Mouse (Mus musculus) E14TG2a.4 (cell line): Measurements from ENCODE around the gene Specc1l.
A peak's percentile ranks its signal among the peaks of the same experiment; 100 is the strongest.

Experiments used
- H3K27me3 ChIP-seq: 2 replicates; pipeline ENCODE4 v1.6.1; 2014; ENCODE audit warnings: low read length, control low read depth; ENCODE audit not compliant: insufficient read depth
- H3K36me3 ChIP-seq: 2 replicates; pipeline ENCODE4 v1.6.1; 2014; ENCODE audit warnings: low read length, control low read depth; ENCODE audit not compliant: insufficient read depth
- H3K4me1 ChIP-seq: replicated peaks from 2 replicates; pipeline ENCODE4 v1.6.1; 2014; ENCODE audit warnings: low read depth, low read length, control low read depth
- H3K4me3 ChIP-seq: replicated peaks from 2 replicates; pipeline ENCODE4 v1.5.1; 2014; ENCODE audit warnings: mild to moderate bottlenecking, low read length
- H3K9me3 ChIP-seq: 2 replicates; pipeline ENCODE4 v1.6.1; 2014; ENCODE audit warnings: low read length, control low read depth
- CTCF ChIP-seq: conservative IDR thresholded peaks from 2 replicates; pipeline ENCODE4 v1.5.1; 2014; ENCODE audit warnings: low read length
- NANOG ChIP-seq: IDR thresholded peaks from 2 replicates; pipeline ENCODE4 v1.6.1; 2014; ENCODE audit warnings: borderline replicate concordance, low read length, mixed read lengths
- POU5F1 ChIP-seq: IDR thresholded peaks from 2 replicates; pipeline ENCODE4 v1.6.1; 2014; ENCODE audit warnings: low read length, borderline replicate concordance

Gene Specc1l

DNA sequence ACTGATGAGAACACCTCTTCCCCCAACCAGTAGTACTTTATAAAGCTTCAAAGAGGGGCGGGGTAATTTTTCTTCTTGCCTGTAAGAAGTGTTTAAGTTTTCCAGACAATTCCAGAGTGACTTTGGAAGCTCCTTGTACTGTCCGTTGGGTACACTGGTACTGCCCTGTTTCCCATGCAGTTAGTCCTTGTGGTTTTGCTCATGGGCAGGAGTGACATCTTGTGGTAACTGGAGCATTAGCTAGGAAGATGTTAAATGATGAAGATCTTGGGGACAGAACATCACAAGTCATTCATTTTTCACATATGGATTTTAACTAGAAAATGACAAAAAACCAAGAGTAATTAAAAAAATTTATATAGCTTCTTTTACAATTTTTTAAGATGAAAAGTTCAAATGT, 39.1 kb downstream of the Specc1l start:
- Histone ChIP-seq H3K27me3 (no peaks in the 10 kb centered on the region), H3K9me3 (no peaks in the 10 kb centered on the region), H3K4me1 (peaks cover 10% of the 10 kb centered on the region), H3K4me3 (no peak overlapping the region), H3K36me3 (peaks cover 61% of the 10 kb centered on the region)
- TF ChIP-seq CTCF: no peak
- no peak for TF ChIP-seq NANOG
- TF ChIP-seq POU5F1: no peak

DNA sequence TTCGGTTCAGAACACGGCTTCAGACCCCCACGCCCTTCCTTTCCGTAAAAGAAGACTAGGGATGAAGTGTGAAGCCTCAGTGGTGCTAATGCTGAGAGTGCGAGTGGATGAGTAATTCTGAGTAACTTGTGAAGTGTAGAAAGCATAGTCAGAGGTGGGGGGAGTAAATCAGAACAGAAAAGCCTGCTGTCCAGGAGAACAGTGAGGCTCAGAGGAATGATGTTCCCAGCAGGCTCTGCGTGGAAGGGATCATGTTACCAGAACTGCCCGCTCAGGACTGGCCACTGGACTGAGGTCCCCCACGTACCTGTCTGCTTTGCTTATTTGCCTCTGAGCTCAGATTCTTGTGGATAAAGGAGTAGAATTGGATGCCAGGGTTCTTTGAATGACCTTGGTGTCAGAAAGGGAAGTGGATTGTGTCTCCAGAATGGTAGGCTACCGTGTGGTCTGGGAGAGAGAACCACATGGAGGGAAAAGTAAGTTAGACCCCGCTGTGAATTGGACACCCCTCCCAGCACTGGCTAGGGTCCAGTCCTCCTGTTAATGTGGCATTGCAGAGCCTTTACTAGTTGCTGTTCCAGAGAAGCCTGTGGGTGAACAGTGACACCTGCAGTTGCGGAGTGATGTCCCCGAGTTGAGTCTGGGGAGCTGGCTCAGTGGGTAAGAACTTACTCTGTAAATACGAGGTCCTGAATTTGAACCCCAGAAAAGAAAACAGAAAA, 40.6 kb downstream of the Specc1l start:
- Histone ChIP-seq H3K36me3 (peaks cover 57% of the 10 kb centered on the region), H3K9me3 (no peaks in the 10 kb centered on the region), H3K4me3 (no peak overlapping the region), H3K27me3 (no peaks in the 10 kb centered on the region), H3K4me1 (peaks cover 10% of the 10 kb centered on the region)
- no peak for TF ChIP-seq POU5F1
- TF ChIP-seq NANOG: no peak

DNA sequence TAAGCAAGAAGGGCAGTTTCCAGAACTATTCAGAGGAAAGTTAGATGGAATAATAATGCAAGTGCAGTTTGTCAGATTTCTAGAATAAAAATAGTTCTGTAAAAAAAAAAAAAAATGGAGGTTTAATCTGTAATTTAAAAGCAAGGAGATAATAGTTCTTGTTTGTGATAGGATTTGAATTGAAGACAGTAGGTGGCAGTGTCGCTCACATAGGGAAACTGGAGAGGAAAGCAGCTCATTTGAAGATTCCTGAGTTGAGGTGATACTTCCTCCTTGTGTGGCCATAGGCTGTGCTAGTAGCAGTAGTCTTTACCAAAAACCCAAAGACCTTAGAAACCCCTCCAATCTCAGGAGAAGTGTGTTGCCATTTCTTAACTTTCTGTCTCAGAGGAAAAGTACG, 43.2 kb downstream of the Specc1l start:
- peaks cover 32% of the 10 kb centered on the region for H3K4me1 ChIP-seq
- no peaks in the 10 kb centered on the region for H3K27me3 ChIP-seq
- H3K9me3 ChIP-seq: no peaks in the 10 kb centered on the region
- TF ChIP-seq CTCF (peak; percentile 28), POU5F1 (no peak)
- H3K4me3 ChIP-seq: no peak overlapping the region
- H3K36me3 ChIP-seq: peaks cover 49% of the 10 kb centered on the region

DNA sequence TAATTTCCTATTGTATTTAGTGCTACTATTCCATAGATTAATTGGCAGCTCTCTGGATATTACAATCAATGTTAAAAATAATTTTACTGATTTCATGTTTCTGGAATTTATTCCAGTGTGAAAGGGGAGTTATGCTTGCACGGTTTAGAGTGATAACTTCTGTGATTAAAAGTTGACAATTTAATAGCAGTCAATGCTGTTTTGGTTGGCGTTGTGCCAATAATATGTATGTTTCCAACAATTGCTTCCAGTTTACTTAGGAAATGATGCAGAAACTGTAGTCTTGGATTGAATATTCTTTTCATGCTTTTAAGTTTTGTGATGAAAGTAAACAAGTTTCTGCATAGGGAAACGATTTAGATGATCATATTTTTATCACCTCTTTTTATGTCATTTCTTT, 45.5 kb downstream of the Specc1l start:
- peaks cover 42% of the 10 kb centered on the region for H3K4me1 ChIP-seq
- no peaks in the 10 kb centered on the region for H3K9me3 ChIP-seq
- no peaks in the 10 kb centered on the region for H3K27me3 ChIP-seq
- TF ChIP-seq CTCF (no peak), NANOG (no peak), POU5F1 (no peak)
- peaks cover 60% of the 10 kb centered on the region for H3K36me3 ChIP-seq
- H3K4me3 ChIP-seq: no peak overlapping the region

DNA sequence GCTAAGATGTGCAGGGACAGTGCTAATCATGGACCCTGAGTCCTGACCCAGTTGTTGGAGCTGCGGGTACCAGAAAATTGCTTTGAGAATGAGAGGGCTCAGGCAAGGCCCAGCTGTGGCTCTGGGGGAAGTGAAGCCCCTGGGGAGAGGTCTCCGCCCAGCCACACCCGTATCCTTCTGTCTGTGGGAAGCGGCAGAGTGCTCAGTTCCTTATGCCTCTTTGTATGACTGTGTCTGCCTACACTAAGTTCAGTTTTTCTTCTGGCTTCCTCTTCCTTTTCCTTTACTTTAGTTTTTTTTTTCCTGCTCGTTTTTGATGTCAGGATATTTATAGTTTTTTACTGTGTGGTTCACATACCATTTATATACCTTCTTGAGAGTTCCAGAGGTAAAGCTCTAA, 46.4 kb downstream of the Specc1l start:
- Histone ChIP-seq H3K4me1 (peaks cover 38% of the 10 kb centered on the region), H3K27me3 (no peaks in the 10 kb centered on the region), H3K36me3 (peaks cover 63% of the 10 kb centered on the region), H3K9me3 (no peaks in the 10 kb centered on the region), H3K4me3 (no peak overlapping the region)
- TF ChIP-seq CTCF (no peak), NANOG (no peak), POU5F1 (no peak)

DNA sequence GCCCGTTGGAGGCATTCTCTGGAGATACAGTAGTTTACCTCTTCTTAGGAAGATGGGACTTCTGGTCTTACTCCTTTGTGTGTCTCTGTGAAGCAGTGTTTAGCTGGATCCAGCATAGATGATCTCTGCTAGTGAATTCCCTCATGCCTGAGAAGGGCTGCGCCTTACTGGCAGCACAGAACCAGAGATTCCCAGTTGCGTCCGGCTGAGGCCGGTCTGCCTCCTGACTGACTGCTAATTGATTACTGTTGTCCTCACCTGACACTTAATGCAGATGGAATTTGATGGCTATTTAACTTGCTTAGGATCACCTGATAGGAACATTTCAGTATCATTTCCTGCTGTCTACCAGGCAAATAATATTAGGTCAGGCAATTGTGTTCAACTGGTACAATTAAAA, 49.4 kb downstream of the Specc1l start:
- Histone ChIP-seq H3K9me3 (no peaks in the 10 kb centered on the region), H3K4me3 (no peak overlapping the region), H3K27me3 (no peaks in the 10 kb centered on the region), H3K4me1 (peaks cover 38% of the 10 kb centered on the region), H3K36me3 (peaks cover 79% of the 10 kb centered on the region)
- TF ChIP-seq CTCF: no peak
- TF ChIP-seq NANOG: peak; percentile 72; the same call in 1 of the 2 replicates
- TF ChIP-seq POU5F1: no peak

DNA sequence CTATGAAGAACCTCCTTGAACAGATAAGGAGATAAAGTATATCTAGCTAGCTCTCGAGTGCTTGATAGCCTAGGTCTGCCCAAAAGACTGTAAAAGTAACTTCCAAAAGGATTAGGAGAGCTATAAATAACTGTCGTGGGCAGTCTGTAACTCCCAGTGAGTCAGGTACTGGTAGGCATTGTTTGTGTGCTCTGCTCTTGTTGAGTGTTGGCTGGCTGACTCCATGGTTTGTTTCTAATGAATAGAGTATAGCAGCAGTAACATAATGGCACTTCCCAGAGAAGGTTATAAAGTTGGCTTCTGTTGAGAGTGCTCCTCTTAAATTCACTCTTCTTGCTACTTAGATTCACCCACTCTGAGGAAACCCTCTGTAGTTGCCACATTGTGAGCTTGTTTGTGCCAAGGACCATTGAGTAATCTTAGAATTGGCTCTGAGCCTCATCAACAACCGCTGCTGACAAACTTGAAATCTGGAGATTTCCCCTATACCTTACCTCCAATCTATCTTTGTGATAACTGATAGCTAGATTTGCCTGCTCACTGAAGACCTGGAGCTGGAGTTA, 53.2 kb downstream of the Specc1l start:
- Histone ChIP-seq H3K4me3 (no peak overlapping the region), H3K9me3 (no peaks in the 10 kb centered on the region), H3K27me3 (no peaks in the 10 kb centered on the region), H3K36me3 (peaks cover 87% of the 10 kb centered on the region), H3K4me1 (peaks cover 16% of the 10 kb centered on the region)
- no peak for TF ChIP-seq POU5F1
- TF ChIP-seq NANOG: no peak
- TF ChIP-seq CTCF: no peak

DNA sequence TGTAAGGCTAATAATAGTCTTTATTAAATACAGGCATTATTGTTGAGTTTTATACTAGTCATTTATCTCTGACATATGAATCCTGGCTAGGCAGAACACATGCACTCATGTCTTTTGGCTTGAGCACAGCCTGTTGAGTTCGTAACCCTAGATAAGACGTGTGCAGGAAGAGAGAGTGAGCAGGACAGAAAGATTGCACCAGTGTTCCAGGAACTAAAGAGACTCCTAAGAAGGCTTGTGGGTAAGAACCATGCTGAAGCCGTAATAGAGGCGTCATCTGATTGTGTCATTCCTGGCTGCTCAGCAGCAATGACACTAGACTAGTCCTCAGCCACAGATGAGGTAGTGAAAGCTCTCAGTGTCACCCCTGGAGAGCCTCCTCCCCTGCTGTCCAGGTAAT, 61.1 kb downstream of the Specc1l start:
- Histone ChIP-seq H3K27me3 (no peaks in the 10 kb centered on the region), H3K36me3 (peaks cover 68% of the 10 kb centered on the region), H3K9me3 (no peaks in the 10 kb centered on the region), H3K4me3 (no peak overlapping the region), H3K4me1 (peaks cover 15% of the 10 kb centered on the region)
- TF ChIP-seq NANOG (no peak), CTCF (no peak)

DNA sequence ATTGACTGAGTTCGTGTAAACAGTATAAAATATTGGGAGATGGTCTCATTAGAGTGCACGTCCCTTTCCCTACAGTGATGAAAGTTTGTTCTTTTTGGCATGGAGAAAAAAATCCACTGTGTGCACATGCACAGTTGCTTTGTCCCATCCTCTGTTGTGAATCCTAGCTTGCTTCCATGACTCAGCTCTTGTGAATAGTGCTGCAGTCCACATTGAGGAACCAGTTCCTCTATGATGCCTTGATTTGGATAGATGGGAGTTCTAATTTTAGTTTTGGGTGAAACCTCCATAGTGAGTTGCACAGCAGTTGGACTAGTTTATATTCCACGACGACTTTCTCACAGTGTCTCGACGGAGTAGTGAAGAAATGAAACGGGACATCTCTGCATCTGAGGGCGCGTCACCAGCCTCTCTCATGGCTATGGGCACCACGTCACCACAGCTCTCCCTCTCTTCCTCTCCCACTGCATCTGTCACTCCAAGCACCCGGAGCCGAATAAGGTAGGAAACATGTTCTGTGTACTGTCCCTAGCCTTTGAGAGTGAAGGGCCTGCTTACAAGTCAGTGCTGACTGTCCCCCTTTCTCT, 64.6 kb downstream of the Specc1l start:
- H3K4me1 ChIP-seq: peaks cover 20% of the 10 kb centered on the region
- TF ChIP-seq CTCF (no peak), POU5F1 (no peak)
- H3K27me3 ChIP-seq: no peaks in the 10 kb centered on the region
- H3K9me3 ChIP-seq: no peaks in the 10 kb centered on the region
- no peak overlapping the region for H3K4me3 ChIP-seq
- peaks cover 68% of the 10 kb centered on the region for H3K36me3 ChIP-seq
